Mouse (Mus musculus) layer of hippocampus, adult 9-10 months (tissue): ENCODE measurements at regions not wholly inside any gene's neighbourhood (a gene's known extent, or its start where the extent isn't known, plus 50 kb on each side); places are given as distances from the start of the nearest gene placed in this dataset.

Experiments
- DNase-seq: peaks from one replicate; pipeline ENCODE4 v3.0.0; 2022; ENCODE audit warnings: low spot score

GRCm38 (mm10) chr7:136176373-136176772 lies 460.2 kb upstream of the Mki67 start:
- DNase-seq = no peak

- no peak for DNase-seq
These were observed 464.8 kb upstream of the Mki67 start for GRCm38 (mm10) chr7:136180996-136181395.

- no peak for DNase-seq
These were observed 465.9 kb upstream of the Mki67 start for GRCm38 (mm10) chr7:136182101-136182500.

- no peak for DNase-seq
These were observed 480.4 kb upstream of the Mki67 start for GRCm38 (mm10) chr7:136196424-136197160.

- no peak for DNase-seq
These were observed 492.7 kb upstream of the Mki67 start for GRCm38 (mm10) chr7:136208879-136209278.

GRCm38 (mm10) chr7:136209299-136210171 lies 493.4 kb upstream of the Mki67 start:
- no peak for DNase-seq

GRCm38 (mm10) chr7:136212492-136212891 lies 496.3 kb upstream of the Mki67 start:
- DNase-seq = no peak

GRCm38 (mm10) chr7:136213057-136213961 lies 497.1 kb upstream of the Mki67 start:
- no peak for DNase-seq

- no peak for DNase-seq
These were observed 497.8 kb upstream of the Mki67 start for GRCm38 (mm10) chr7:136213962-136214308.

- DNase-seq = no peak
These were observed 498.3 kb upstream of the Mki67 start for GRCm38 (mm10) chr7:136214415-136214814.

GRCm38 (mm10) chr7:136216734-136217133 lies 500.6 kb upstream of the Mki67 start:
- DNase-seq = no peak

GRCm38 (mm10) chr7:136219564-136220244 lies 503.5 kb upstream of the Mki67 start:
- DNase-seq = no peak

- DNase-seq = no peak
These were observed 504.3 kb upstream of the Mki67 start for GRCm38 (mm10) chr7:136220245-136221167.

- DNase-seq = no peak
These were observed 505.5 kb upstream of the Mki67 start for GRCm38 (mm10) chr7:136221620-136222019.

- no peak for DNase-seq
These were observed 509.9 kb upstream of the Mki67 start for GRCm38 (mm10) chr7:136226031-136226430.

- DNase-seq = no peak
These were observed 512.2 kb upstream of the Mki67 start for GRCm38 (mm10) chr7:136228331-136228730.

GRCm38 (mm10) chr7:136229592-136229991 lies 513.4 kb upstream of the Mki67 start:
- no peak for DNase-seq

- no peak for DNase-seq
These were observed 516.0 kb upstream of the Mki67 start for GRCm38 (mm10) chr7:136232177-136232576.

GRCm38 (mm10) chr7:136235563-136235962 lies 519.4 kb upstream of the Mki67 start:
- no peak for DNase-seq

GRCm38 (mm10) chr7:136236391-136236790 lies 520.2 kb upstream of the Mki67 start:
- DNase-seq = no peak

- no peak for DNase-seq
These were observed 549.5 kb upstream of the Mki67 start for GRCm38 (mm10) chr7:136265691-136266090.
